In genomic region chr11:8067330-8067729, GRCm38 (mm10) we compare ENCODE assay signal across 29 mouse cellular contexts.
"Had no signal": no experiment of that assay in that cellular context is flagged by ENCODE, and none has a peak within 500 bp of the region (broad histone marks: within the 10 kb centered on the region; RNA-seq: fewer than 3 reads in every experiment).

No protein-coding gene starts in this region.

- H3K4me2 ChIP-seq: heart, embryonic 11.5 days; heart, embryonic 13.5 days; heart, embryonic 15.5 days; hindbrain, embryonic 12.5 days; hindbrain, embryonic 14.5 days; kidney, embryonic 15.5 days; limb, embryonic 12.5 days; liver, embryonic 11.5 days; liver, embryonic 13.5 days; liver, embryonic 15.5 days had no signal

- H3K9me3 ChIP-seq: heart, embryonic 13.5 days; heart, embryonic 15.5 days; hindbrain, embryonic 10.5 days; hindbrain, embryonic 12.5 days; kidney, embryonic 15.5 days; limb, embryonic 10.5 days; limb, embryonic 12.5 days; liver, embryonic 13.5 days; liver, embryonic 15.5 days had no signal

- H3K4me1 ChIP-seq: heart, embryonic 13.5 days; heart, embryonic 15.5 days; hindbrain, embryonic 12.5 days; liver, embryonic 13.5 days; liver, embryonic 15.5 days had no signal

- H3K9ac ChIP-seq: heart, embryonic 13.5 days; heart, embryonic 15.5 days; hindbrain, embryonic 12.5 days; hindbrain, embryonic 14.5 days; kidney, embryonic 15.5 days; limb, embryonic 12.5 days; liver, embryonic 13.5 days; liver, embryonic 15.5 days had no signal

- H3K4me3 ChIP-seq: gastrocnemius, adult 2 months; heart, adult 2 months; heart, embryonic 13.5 days; heart, embryonic 15.5 days; hindbrain, embryonic 10.5 days; hindbrain, embryonic 12.5 days; kidney, embryonic 15.5 days; layer of hippocampus, adult 2 months; left cerebral cortex, adult 2 months; limb, embryonic 10.5 days; limb, embryonic 12.5 days; liver, embryonic 13.5 days; liver, embryonic 15.5 days had no signal

- H3K27me3 ChIP-seq: heart, embryonic 13.5 days; heart, embryonic 15.5 days; hindbrain, embryonic 12.5 days; kidney, embryonic 15.5 days; limb, embryonic 12.5 days; liver, embryonic 13.5 days; liver, embryonic 15.5 days had no signal

- DNase-seq: gastrocnemius, adult 2 months; gastrocnemius, postnatal 10 days; gastrocnemius, postnatal 25 days; heart, adult 11 months; heart, adult 2 months; heart, postnatal 14 days; heart, postnatal 4 days; kidney, adult 11 months; kidney, adult 2 months; kidney, adult 9 months; kidney, postnatal 14 days; kidney, postnatal 36 days; liver, embryonic 13.5 days had no signal

- H3K36me3 ChIP-seq: heart, embryonic 13.5 days; heart, embryonic 15.5 days; hindbrain, embryonic 10.5 days; hindbrain, embryonic 12.5 days; kidney, embryonic 15.5 days; limb, embryonic 10.5 days; limb, embryonic 12.5 days; liver, embryonic 13.5 days; liver, embryonic 15.5 days had no signal

- ATAC-seq: hindbrain, embryonic 16.5 days; inflammation-experienced regulatory T-cells, adult 6 months had no signal

- H3K27ac ChIP-seq: gastrocnemius, adult 2 months; heart, adult 2 months; heart, embryonic 13.5 days; heart, embryonic 15.5 days; hindbrain, embryonic 10.5 days; hindbrain, embryonic 12.5 days; hindbrain, embryonic 14.5 days; kidney, embryonic 15.5 days; kidney, postnatal 0 days; layer of hippocampus, adult 2 months; left cerebral cortex, adult 2 months; limb, embryonic 10.5 days; limb, embryonic 12.5 days; liver, embryonic 13.5 days; liver, embryonic 15.5 days had no signal
